Mouse (Mus musculus): ENCODE data around the gene Rps18.
"Not testable (repeated sequence)": the region's sequence is repeated elsewhere in the genome, so short reads cannot be mapped to it uniquely, and the experiment has no call there.

Rps18 gene

DNA sequence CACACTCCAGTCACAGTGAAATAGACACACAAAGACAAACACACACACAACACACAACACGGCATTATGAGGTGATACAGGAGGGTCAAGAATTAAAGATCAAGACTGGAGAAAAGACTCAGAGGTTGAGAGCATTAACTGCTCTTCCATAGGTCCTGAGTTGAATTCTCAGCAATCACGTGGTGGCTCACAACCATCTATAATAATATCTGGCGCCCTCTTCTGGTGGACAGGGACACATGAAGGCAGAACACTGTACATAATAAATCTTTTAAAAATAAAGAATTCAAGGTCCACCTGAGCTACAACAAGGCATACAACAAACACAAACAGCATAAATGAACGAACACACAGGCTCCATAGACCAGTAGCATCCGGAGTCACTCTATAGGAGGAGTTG, 13.1 kb upstream of the Rps18 start:
- DNase-seq (ENCODE audit: low read depth, low spot score) = peak; percentile 88

DNA sequence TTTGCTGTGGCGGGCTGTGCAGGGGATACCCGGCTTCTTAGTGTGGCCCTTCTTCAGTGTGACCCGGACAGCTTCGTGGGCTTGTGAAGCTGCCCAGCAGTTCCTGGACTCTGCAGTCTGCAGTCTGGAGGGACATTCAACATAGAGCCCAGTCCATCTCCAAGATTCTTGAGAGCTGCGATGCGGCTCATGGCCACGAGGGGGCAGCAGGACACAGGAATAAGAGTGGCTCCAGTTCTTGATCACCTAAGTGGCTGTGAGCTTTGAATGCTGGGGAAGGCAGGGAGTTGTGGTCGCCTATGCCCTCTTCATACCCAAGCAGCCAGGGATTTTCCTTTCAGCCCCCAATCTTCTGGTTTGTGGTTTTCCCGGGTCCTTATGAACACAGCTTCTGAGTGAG, 12.7 kb upstream of the Rps18 start:
- peak; percentile 88 for DNase-seq (ENCODE audit: low read depth, low spot score)

DNA sequence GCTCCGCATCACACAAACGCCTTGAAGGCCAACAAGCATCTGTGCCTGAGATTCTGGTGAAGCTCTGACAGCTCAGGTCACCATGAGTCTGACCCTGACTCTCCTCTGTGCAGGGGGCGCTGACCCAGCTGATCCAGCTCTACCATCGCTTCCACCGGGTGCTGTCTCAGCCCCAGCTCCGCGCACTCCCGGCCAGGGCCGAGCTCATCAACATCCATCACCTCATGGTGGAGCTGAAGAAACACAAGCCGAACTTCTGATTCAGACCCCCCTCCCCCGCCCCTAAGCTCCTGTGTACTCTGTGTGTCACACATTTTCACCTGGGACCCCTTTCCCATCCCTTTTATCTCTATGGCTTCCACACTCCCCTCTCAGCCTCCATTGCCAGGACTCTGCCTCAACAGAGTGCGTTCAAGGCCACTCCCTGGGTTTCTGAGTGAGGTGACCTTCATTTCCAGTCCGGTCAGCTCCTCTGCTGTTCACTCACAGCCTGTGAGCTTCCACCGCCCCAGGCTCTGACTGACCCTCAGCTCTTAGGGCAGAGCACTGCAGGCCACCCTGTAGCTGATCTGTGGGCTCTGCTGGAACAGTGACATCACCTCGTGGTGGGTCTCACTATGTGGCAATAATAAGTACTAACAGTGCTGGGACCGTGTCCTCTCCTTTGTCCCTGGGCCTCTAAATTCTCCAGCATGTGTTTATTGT, 10.2 kb upstream of the Rps18 start:
- DNase-seq (ENCODE audit: low read depth, low spot score) = no peak

DNA sequence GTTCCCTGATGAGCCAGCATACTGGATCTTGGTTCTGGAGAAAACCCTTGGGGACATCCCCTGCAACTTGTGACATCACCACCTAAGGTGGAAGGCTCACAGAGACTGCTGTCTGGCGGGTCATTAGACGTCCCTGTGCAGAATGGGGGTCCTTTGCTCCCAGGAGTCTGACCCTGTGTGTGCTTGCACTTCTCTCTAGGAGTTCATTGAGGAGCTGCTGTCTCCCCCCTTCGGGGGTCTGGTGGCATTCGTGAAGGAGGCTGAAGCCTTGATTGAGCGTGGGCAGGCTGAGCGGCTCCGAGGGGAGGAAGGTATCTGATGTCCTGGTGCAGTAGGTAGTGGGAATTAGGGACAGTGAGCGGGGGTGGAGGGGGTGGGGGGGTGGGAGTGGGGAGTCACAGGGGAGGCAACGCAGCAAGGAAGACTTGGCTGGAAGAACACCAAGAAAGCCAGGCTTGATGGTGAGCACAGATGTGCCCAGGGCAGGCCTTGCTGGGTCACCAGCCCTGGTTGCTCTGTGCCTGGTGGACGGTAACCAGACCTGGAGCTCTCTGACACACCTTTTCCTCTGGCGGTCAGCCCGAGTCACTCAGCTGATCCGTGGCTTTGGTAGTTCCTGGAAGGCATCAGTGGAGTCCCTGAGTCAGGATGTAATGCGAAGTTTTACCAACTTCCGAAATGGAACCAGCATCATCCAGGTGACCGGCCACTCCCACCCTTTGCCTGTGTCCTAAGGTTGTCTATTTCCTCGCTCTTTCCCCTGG, 9.5 kb upstream of the Rps18 start:
- no peak for DNase-seq (ENCODE audit: low read depth, low spot score)

DNA sequence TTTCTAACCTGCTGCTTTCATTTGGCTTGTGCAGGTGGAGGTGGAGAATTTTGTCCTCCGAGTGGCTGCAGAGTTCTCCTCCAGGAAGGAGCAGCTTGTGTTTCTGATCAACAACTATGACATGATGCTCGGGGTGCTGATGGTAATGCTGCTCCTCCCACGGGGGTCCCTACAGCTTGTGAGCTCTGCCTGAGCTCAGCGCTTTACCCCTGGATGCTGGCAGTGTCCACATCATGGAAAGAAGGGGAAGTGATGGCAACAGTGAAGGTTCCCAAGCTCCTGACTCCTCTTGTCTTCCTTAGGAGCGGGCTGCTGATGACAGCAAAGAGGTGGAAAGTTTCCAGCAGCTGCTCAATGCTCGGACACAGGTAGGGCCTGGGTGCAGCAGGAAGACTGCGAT, 7.1 kb upstream of the Rps18 start:
- no peak for DNase-seq (ENCODE audit: low read depth, low spot score)

DNA sequence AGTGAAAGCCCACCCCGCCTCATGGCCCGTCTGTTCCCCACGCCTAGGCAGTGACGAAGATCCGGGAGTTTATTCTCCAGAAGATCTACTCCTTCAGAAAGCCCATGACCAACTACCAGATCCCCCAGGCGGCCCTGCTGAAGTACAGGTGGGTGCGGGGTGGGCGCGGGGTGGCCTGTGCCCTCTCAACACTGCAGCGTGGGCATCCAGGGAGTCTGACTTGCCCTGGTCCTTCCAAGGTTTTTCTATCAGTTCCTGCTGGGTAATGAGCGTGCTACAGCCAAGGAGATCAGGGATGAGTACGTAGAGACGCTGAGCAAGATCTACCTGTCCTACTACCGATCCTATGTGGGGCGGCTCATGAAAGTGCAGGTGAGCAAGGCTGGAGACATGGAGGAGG, 4.1 kb upstream of the Rps18 start:
- no peak for DNase-seq (ENCODE audit: low read depth, low spot score)

DNA sequence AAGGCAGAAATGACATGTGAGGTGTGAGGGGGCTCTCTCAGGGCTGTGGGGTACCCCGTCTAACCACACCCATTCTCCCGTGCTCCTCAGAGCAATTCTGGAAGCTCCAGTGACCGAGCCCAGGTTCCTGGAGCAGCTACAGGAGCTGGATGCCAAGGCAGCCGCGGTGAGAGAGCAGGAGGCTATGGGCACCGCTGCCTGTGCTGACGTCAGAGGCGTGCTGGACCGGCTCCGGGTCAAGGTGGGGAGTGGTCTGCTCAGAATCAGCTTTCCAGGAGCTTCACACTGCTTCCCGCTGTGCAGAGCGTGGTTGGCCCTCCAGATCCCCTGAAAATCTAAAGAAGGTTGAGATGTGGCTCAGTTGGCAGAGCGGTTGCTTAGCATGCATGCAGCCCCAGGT, 3.3 kb upstream of the Rps18 start:
- no peak for DNase-seq (ENCODE audit: low read depth, low spot score)

DNA sequence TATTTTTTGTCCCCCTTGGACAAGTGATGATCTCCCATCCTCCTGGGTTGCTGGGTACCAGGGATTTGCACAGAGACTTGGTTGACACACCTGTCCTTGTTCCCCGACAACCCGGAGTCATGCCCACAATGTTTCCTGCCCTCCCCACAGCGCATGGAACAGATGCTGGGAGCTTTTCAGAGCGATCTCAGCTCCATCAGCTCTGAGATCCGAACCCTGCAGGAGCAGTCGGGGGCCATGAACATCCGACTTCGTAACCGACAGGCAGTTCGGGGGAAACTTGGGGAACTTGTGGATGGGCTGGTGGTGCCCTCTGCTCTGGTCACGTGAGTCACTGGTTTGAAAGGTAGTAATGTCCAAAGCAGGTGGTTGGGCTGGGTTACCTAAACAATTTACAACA, 2.6 kb upstream of the Rps18 start:
- DNase-seq (ENCODE audit: low read depth, low spot score) = no peak

DNA sequence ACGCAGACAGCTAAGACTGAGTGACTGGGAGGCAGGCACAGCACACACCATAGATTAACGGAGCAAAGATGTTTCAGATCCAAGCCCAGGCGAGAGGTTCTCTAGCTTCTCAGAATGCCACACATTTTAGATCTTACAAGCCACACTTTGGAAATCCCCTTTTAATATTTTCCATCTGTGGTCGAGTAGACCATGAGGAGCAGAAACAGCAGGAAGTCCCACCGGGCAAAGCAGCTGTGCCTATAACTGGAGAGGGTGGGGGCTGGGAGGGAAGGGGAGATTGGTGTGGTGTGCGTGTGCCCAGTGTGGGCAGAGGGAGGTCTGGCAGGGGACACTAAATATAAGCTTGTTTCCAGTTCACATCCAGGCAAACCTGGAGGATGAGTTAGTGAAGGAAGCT, 1.7 kb upstream of the Rps18 start:
- no peak for DNase-seq (ENCODE audit: low read depth, low spot score)

DNA sequence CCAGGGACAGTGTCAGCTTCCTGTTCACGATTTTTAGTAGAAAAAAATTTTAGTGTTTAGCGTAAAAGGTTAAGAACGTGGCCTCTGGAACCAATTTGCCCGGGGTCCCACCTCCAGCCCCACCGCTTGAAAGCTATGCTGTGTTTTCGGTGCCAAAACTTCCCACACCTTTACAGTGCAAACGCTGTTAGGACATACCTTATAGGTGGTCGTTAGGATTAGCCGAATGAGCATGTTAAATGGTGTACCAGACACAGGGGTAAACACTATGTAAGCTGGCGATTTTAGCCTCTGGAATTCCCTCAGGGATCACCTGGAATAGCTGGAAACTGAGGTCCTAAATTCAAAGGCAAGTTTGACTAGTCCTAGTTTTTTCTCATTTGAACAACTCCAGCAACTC, 535 bp upstream of the Rps18 start:
- DNase-seq (ENCODE audit: low read depth, low spot score) = no peak

DNA sequence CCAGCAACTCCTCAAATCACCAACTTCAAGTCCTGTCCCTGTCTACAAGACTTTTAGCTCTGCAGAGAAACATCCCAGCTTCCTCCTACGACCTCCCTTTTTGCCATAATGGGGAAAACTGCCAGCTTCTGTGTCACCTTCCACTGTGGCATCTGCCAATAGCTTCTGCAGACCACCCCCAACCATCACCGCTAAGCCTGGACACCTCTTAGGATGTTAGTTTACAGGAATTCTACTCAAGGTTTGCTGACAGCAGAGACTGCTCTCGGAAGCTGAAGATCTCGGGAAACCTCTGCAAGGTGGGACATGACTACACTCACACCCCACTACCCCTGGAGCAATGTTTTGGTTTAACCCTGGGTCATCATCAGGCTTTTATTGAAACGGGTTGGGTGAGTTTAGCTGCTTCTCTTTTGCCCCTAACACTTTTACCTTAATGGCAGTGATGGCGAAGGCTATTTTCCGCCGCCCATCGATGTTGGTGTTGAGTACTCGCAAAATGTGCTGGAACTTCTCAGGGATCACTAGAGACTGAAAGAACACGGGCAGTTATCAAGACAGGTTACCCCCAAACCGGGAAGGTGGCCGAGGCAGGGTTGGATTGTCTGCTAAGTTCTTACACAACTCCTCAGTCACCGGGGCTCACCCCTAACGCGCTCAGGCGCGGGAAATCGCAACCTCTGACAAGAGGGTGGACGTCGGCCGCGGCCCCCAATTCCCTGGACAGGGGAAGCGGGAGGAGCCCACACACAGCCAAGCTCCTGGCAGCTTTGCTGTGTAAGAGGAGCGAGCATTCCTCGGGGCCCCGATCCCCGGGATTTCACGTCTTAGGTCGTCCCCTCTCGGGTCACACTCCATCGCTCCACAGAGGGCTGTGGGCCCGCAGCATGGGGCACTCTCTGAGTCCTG, 901 bp downstream of the Rps18 start:
- peak; percentile 32 for DNase-seq (ENCODE audit: low read depth, low spot score)

DNA sequence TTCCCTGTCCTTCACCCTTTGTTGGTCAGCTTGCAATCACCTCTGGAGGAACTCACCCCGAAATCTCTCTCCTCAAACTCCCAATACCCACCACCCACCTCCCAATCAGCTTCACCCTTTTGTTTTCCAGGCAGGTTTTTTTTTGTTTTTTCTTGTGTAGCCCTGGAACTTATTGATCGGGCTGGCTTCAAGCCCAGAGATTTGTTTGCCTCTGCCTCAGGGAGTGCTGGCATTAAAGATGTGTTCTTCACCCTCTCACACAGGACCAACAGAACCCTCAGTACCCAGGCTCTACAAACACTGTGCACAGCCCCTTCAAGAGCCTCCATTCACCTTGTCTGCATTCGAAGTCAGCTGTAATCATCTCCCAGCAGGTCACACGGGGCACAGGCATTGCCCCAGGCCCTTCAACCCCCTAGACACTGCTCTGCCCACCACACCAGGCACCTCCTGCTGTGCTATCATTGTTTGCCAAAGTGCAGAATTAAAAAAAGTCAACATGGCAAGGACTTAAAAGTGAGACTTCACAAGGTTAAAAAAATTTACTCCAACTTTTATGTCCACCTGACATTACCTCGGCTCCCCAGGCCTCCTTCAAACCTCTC, 1.7 kb downstream of the Rps18 start:
- peak; percentile 26 for DNase-seq (ENCODE audit: low read depth, low spot score)

DNA sequence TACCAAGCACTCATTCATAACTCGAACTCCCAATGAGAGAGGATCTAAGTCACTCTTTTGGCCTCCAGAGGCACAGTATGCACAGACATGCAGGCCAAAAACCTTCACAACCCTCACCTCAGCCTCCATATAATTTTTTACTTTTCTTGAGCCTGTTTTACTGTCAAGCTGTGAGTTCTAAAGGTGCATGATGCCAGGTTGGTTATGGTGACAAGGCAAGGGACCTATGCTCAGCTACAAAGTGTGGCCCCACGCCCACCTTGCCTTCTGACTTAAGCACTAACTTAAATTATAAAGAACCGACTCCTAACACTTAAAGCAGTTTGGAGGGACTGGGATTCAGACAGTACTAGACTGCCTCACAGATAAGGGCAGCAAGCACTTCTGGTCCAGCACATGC, 2.5 kb downstream of the Rps18 start:
- peak; percentile 21 for DNase-seq (ENCODE audit: low read depth, low spot score)

DNA sequence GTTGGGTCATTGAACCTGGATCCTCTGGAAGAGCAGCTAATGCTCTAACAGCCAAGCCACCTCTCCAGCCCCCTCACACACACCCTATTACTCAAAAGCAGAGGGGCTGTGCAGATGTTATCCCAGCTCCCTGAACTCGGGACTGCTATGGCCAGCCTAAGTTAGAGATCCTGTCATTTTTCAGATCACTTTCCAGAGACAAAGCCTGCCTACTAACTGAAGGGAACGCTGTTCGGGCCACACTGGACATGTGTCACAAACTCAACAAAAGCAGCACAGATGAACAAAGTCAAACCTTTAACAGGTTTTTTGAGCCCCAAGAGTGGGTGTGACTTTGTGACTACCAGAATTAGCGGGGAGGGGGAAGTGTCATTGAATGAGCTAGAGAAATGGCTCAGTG, 2.9 kb downstream of the Rps18 start:
- DNase-seq (ENCODE audit: low read depth, low spot score) = peak; percentile 32

DNA sequence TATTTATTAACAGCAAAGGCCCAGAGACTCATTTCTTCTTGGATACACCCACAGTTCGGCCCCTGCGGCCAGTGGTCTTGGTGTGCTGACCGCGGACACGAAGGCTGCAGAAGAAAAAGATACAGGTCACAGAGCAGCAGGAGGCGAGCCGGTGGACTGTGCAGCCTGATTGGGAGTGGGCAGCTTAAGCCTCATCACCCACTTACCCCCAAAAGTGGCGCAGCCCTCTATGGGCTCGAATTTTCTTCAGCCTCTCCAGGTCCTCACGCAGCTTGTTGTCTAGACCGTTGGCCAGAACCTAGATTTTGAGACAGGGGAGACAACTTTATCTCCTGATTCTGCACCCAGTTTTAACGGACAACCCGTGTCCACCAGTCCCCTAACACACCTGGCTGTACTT, 3.8 kb downstream of the Rps18 start:
- not testable (repeated sequence) for DNase-seq (ENCODE audit: low read depth, low spot score)

DNA sequence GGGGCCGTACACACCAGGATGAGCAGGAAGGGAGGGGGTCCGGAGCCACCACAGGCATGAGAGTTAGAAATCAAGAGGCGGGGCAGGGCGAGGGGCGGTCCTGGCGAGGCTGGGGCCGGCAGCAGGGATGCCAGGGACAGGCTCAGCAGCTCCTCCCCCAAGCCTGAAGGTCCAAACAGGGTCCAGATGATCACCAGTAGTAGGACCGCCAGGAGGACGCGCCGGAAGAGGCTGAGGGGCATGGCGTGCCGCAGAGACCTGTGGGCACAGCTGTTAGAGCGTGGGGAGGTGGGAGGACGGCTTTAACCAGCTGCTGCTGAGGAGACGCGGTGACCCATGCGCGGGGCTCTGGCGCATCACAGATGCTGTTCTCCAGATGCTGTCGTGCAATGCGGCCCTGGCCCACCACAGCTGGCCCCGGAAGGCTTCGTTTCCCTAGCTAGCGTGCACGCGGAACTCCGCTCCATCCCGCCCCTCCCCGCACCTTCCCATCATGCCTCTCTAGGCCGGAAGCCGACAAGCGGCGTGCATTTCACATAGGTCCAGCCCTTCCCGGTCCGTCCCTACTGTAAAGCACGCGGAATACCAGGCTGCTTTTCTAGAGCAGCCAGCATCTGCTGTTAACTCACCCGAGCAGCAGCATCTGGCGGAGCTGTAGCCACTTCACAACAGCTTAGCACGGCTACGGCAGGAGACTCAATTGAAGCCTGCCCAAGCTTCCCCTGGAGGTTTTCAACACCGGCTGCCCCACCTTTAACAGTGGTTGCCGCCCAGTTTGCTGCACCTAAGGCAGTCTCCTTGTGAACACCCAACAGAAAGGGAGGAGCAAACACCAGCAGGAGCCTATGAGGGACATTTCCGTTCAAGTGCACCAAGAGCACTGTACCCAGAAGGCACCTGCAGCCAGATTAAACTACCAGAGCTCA, 4.5 kb downstream of the Rps18 start, which contains the start of gene B3galt4:
B3galt4 (minus strand) TSS at position 468 of the 926 bp plus-strand sequence.
- DNase-seq (ENCODE audit: low read depth, low spot score) = peak; percentile 96

DNA sequence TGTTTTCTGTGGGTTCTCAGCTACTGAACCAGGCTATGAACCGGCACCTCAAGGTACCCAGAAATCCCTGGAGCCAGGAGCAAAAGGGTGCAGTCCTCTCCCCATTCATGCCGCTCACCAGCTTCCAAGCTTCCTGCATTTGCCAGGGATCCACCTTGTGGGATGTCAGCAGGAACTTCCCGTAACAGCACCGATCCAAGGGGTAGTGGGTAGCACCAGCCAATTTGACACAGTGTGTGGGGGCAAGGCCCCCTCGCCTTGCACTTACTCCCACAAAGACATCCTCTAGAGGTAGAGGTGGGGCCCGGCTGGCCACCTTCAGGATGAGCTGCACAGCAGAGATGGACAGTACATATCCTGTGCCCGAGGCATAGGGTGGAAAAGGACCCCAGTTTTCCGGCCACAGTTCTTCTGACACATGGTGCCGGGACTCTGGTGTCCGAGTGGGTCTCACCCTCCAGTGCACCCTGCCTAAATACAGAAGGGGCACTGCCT, 5.6 kb downstream of the Rps18 start:
- DNase-seq (ENCODE audit: low read depth, low spot score) = peak; percentile 22

DNA sequence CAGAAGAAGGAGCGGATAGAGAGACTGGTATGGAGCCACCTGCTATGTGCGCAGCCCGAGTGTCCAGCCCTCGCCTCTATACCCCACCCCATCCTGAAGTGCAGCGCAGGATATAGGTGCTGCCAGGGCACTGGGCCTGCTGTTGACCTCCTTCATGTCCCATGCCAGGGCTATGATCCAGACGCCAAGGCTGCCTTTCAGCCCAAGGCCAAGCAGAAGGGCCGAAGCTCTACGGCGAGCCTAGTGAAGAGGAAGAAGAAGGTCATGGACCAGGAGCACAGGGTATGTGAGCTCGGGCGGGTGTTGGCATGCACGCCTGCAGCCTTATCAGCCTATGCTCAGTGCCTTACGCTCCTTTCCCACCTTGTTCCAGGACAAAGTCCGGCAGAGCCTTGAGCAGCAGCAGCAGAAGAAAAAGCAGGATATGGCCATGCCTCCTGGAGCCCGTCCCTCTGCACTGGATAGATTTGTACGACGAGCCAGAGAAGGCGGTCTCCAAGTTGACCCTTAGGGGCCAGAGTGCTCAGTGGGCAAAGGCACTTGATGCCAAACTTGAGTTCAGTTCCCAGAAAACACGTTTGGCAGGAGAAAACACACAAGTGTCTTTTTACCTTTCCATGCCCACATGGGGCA, 6.8 kb downstream of the Rps18 start:
- no peak for DNase-seq (ENCODE audit: low read depth, low spot score)

DNA sequence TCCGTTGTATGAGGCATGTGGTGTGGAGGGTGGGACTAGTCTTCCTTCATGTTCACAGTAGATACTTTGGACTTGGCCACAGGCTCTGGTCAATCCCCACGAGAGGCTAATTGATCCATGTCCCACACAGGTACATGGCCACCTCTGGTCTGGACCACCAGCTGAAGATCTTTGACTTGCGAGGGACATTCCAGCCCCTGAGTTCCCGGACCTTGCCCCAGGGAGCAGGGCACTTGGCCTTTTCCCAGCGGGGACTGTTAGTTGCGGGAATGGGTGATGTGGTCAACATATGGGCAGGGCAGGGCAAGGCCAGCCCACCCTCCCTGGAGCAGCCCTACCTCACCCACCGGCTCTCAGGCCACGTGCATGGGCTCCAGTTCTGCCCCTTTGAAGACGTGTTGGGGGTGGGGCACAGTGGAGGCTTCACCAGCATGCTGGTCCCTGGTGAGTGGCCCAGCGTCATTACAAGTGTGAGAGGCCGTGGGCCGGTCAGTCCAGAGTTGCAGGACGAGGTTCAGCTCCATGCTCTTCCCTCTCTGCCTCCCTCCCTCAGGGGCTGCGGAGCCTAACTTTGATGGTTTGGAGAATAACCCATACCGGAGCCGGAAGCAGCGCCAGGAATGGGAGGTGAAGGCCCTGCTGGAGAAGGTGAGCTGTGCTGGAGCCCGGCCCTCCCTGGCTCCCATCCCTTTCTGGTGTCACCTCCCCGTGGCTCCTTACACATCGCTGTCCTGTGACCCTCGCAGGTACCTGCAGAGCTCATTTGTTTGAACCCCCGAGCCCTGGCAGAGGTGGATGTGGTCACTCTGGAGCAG, 7.5 kb downstream of the Rps18 start:
- no peak for DNase-seq (ENCODE audit: low read depth, low spot score)

Measured in ZHBTc4 (cell line).